Mouse (Mus musculus) induced T-regulatory cell, adult 2 months (primary cell): ENCODE data around the gene Rgr.
"Not testable (repeated sequence)": the region's sequence is repeated elsewhere in the genome, so short reads cannot be mapped to it uniquely, and the experiment has no call there.

Experiments
- DNase-seq: peaks from one replicate; pipeline ENCODE4 v3.0.0-alpha.2; 2012; ENCODE audit warnings: low read depth

The Rgr gene

GRCm38 (mm10) chr14:37000780-37001179, 48.0 kb downstream of the Rgr start:
- not testable (repeated sequence) for DNase-seq

- DNase-seq = no peak
Measured at GRCm38 (mm10) chr14:36989784-36990183, 59.0 kb downstream of the Rgr start.

- no peak for DNase-seq
Measured at GRCm38 (mm10) chr14:36985693-36986092, 63.1 kb downstream of the Rgr start.
